Mouse (Mus musculus): ENCODE measurements around the gene Acsm3.
"Not testable (repeated sequence)": the region's sequence is repeated elsewhere in the genome, so short reads cannot be mapped to it uniquely, and the experiment has no call there.

The Acsm3 gene

GRCm38 (mm10) chr7:119760527-119760951 lies at the start of gene Acsm3:
Acsm3 (plus strand) TSS chr7:119760923.
- in situ Hi-C loops (cut with MboI; ENCODE audit: low pct_unique_long_range_greater_than_20kb in 1 of 2, low sequenced_read_pairs in 2 of 2, unreplicated experiment in 1 of 2) = no loop called here

- in situ Hi-C loops (cut with MboI; ENCODE audit: low pct_unique_long_range_greater_than_20kb in 1 of 2, low sequenced_read_pairs in 2 of 2, unreplicated experiment in 1 of 2) = no loop called here
Observed at GRCm38 (mm10) chr7:119714111-119714510, 46.6 kb upstream of the Acsm3 start.

GRCm38 (mm10) chr7:119720253-119720946 lies 40.3 kb upstream of the Acsm3 start, which contains the start of gene Thumpd1:
Thumpd1 (minus strand) TSS chr7:119720798.
- in situ Hi-C loops (cut with MboI; ENCODE audit: low pct_unique_long_range_greater_than_20kb in 1 of 2, low sequenced_read_pairs in 2 of 2, unreplicated experiment in 1 of 2) = no loop called here

GRCm38 (mm10) chr7:119720947-119721310 lies 39.8 kb upstream of the Acsm3 start:
- in situ Hi-C loops (cut with MboI; ENCODE audit: low pct_unique_long_range_greater_than_20kb in 1 of 2, low sequenced_read_pairs in 2 of 2, unreplicated experiment in 1 of 2) = no loop called here

GRCm38 (mm10) chr7:119727621-119728020 lies 33.1 kb upstream of the Acsm3 start:
- in situ Hi-C loops (cut with MboI; ENCODE audit: low pct_unique_long_range_greater_than_20kb in 1 of 2, low sequenced_read_pairs in 2 of 2, unreplicated experiment in 1 of 2) = no loop called here

- in situ Hi-C loops (cut with MboI; ENCODE audit: low pct_unique_long_range_greater_than_20kb in 1 of 2, low sequenced_read_pairs in 2 of 2, unreplicated experiment in 1 of 2) = not testable (repeated sequence)
Observed at GRCm38 (mm10) chr7:119731262-119731661, 29.5 kb upstream of the Acsm3 start.

DNA sequence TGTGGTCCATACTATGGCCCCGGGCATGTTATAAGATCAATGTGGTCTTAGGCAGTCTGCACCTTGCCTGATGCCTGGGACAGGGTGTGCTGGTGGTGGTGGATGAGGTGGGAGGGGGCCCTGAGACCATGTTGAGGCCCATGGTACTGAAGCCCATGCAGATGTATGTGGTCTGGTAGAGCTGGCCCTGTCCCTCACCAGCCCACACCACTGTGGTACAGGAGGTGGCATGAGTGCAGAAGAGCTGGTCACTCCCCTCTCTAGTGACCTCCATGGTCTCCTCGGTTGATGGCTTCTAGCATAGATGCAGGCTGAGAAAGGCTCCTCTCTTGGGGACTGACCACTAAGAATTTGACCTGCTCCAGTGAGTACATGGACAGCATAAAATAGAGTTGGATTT lies 21.8 kb upstream of the Acsm3 start:
- in situ Hi-C loops (cut with MboI; ENCODE audit: low pct_unique_long_range_greater_than_20kb in 1 of 2, low sequenced_read_pairs in 2 of 2, unreplicated experiment in 1 of 2) = no loop called here

- in situ Hi-C loops (cut with MboI; ENCODE audit: low pct_unique_long_range_greater_than_20kb in 1 of 2, low sequenced_read_pairs in 2 of 2, unreplicated experiment in 1 of 2) = not testable (repeated sequence)
Observed at GRCm38 (mm10) chr7:119739798-119740468, 20.8 kb upstream of the Acsm3 start.

DNA sequence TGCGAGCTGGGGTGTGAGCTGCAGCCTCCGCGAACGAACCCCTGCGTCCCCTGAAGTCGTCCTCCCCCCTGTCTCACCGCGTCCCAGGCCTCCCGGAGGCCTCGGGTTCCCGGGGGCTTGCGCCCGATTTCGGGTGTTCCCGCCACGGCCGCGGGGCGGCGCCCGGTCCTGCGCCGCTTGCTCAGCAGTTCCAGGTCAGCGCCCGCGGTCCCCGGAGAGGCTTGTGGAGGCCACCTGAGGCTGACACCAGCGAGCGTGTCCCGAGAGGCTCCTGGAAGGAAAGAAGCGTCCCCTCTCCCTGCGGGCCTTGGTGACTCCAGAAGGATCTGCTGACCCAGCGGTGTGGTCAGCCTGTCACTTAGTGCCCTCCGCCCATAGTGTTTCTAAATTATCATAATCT lies 16.4 kb upstream of the Acsm3 start:
- in situ Hi-C loops (cut with MboI; ENCODE audit: low pct_unique_long_range_greater_than_20kb in 1 of 2, low sequenced_read_pairs in 2 of 2, unreplicated experiment in 1 of 2) = no loop called here

- in situ Hi-C loops (cut with MboI; ENCODE audit: low pct_unique_long_range_greater_than_20kb in 1 of 2, low sequenced_read_pairs in 2 of 2, unreplicated experiment in 1 of 2) = no loop called here
Observed at GRCm38 (mm10) chr7:119745869-119746268, 14.9 kb upstream of the Acsm3 start.

GRCm38 (mm10) chr7:119748761-119749160 lies 12.0 kb upstream of the Acsm3 start:
- in situ Hi-C loops (cut with MboI; ENCODE audit: low pct_unique_long_range_greater_than_20kb in 1 of 2, low sequenced_read_pairs in 2 of 2, unreplicated experiment in 1 of 2) = no loop called here

DNA sequence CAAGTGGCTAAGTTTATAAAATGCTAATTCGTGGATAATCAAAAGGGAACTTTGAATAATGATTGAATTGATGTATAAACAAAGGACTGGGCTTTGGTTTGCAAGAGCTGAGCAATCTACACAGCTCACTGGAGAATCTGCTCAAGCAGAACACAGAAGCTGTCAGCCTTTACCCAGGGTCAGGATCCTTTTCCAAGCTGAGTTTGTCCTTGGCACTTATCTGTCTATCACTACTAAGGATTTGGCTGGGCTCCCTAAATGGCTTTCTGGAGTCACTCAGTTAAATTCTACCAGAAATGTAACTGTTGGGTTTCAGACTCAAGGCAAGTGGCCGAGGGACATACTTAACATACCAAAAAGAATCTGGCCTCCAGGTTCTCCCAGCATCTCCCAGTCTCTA lies 10.8 kb upstream of the Acsm3 start:
- in situ Hi-C loops (cut with MboI; ENCODE audit: low pct_unique_long_range_greater_than_20kb in 1 of 2, low sequenced_read_pairs in 2 of 2, unreplicated experiment in 1 of 2) = no loop called here

DNA sequence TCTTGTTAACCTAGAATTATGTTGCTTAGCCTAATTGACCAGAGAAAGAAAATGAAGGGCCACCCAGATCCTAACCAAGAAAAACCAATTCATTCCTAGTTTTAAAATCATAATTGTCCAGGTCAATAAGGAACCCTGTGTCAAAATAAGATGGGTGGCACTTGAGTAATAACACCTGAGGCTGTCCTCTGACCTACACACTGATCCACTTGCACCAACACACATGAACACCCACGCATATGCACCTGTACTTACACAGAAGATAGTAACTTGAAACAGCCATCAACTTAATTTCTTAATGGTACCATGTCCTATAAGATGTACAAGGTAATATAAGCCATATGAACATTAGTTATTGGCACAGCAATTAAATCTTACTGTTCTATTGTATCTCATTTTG lies 7.0 kb upstream of the Acsm3 start:
- in situ Hi-C loops (cut with MboI; ENCODE audit: low pct_unique_long_range_greater_than_20kb in 1 of 2, low sequenced_read_pairs in 2 of 2, unreplicated experiment in 1 of 2) = no loop called here

GRCm38 (mm10) chr7:119762166-119762697 lies 1.5 kb downstream of the Acsm3 start:
- in situ Hi-C loops (cut with MboI; ENCODE audit: low pct_unique_long_range_greater_than_20kb in 1 of 2, low sequenced_read_pairs in 2 of 2, unreplicated experiment in 1 of 2) = no loop called here

DNA sequence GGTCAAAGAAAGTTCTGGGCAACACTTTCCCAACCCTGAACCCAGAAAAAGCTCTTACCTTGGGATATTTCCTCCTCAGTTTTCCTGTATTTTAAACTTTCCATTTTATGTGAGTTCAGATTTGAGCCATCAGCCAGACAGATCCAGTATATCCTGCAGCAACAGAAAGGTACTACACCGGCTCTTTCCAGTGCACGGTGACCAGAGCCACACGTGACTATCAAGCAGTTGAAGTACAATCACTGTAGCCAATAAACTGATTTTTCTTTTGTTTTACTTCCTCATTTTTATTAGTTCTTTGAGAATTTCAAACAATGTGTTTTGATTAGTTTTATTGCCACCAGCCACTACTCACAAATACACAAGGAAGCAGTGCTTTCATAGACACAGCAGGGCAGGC lies 3.7 kb downstream of the Acsm3 start:
- in situ Hi-C loops (cut with MboI; ENCODE audit: low pct_unique_long_range_greater_than_20kb in 1 of 2, low sequenced_read_pairs in 2 of 2, unreplicated experiment in 1 of 2) = no loop called here

- in situ Hi-C loops (cut with MboI; ENCODE audit: low pct_unique_long_range_greater_than_20kb in 1 of 2, low sequenced_read_pairs in 2 of 2, unreplicated experiment in 1 of 2) = no loop called here
Observed at GRCm38 (mm10) chr7:119766996-119767395, 6.3 kb downstream of the Acsm3 start.

DNA sequence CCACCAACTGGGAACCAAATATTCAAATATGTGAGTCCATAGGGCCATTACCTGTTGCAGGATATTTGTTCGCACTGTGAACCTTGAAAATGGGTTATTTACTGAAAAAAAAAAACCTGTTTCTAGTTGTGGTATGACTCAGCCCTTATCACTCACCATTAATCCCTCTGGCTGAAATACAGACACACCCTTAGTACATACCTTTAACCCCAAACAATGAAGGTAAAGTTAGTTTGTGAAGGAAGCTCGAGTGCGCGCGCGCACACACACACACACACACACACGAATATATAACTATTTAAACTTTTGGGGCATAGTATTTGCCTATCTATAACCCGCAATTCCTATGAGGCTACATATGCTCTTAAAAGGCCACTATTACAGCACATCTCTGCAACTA lies 9.2 kb downstream of the Acsm3 start:
- in situ Hi-C loops (cut with MboI; ENCODE audit: low pct_unique_long_range_greater_than_20kb in 1 of 2, low sequenced_read_pairs in 2 of 2, unreplicated experiment in 1 of 2) = no loop called here

DNA sequence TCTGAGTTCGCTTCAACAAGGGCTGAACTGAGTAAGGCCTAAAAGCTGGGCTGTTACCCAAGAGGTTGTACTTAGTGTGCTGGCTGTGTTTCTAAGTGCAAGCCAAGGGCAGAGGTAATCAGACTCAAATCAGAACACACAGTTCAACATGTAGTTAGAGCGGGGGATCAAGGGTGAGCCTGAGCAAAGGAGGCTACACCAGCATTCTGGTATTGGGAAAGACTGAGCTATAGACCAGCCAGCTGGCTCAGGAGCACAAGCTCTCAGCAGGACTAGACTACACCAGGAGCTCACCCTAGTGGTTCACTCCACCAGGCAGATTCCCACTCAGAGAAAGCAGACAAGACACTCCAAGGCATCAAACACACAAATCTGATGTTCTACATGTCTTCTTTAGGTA lies 22.7 kb downstream of the Acsm3 start:
- in situ Hi-C loops (cut with MboI; ENCODE audit: low pct_unique_long_range_greater_than_20kb in 1 of 2, low sequenced_read_pairs in 2 of 2, unreplicated experiment in 1 of 2) = no loop called here

DNA sequence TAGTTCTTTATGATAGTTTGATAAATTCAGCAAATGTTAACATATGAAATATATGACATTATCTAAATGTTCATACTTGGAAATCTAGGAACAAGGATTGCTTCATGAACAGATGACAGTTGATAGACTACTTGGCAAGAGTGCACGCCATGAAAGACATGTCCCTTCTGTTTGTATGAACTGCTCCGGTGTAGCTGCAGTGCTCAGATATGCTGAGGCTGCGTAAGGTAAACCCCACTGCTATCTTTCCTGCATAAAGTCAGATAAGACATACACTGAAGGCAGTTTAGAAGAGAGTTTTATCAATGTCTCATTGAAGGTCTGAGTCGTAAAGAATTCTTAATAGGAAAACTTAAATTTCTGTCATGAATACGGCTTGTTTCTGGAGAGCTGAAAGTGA lies 24.2 kb downstream of the Acsm3 start:
- in situ Hi-C loops (cut with MboI; ENCODE audit: low pct_unique_long_range_greater_than_20kb in 1 of 2, low sequenced_read_pairs in 2 of 2, unreplicated experiment in 1 of 2) = no loop called here

DNA sequence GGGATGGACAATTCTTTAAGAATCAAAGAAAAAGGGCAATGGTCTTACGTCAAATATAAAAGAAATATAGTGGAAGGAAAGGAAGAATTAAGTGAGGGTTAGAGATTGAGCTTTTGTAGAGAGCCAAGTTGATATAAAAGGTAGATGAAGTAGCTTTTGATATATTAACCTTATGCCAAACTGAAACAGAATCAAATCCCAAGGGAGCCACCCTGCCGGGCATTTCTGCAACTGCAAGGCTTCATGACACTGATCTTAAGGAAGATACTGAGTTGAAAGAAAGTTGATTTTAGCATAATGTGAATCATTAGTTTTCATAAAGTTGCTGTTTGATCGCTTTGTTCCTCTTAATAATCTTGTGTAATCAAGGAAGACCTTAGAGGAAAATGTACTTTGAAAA lies 28.3 kb downstream of the Acsm3 start:
- in situ Hi-C loops (cut with MboI; ENCODE audit: low pct_unique_long_range_greater_than_20kb in 1 of 2, low sequenced_read_pairs in 2 of 2, unreplicated experiment in 1 of 2) = no loop called here

Data from mouse embryonic stem cell (cell line).